Mouse (Mus musculus): ENCODE data around the gene Btbd9.

GRCm38 (mm10) chr17:30329531-30329930, 246.8 kb downstream of the Btbd9 start:
- TF ChIP-seq POLR2A (IDR thresholded peaks at IDR 0.05; ENCODE audit: borderline replicate concordance, control insufficient read depth, low read depth, low read length), result no peak
- no peak for TF ChIP-seq CTCF (IDR thresholded peaks at IDR 0.05; ENCODE audit: control insufficient read depth, insufficient read depth, low read length)
